Mouse (Mus musculus): Measurements from ENCODE around the gene Adamts3. TPM values are rescaled to one million over a fixed set of nuclear protein-coding genes. Genes with fewer than 3 reads are reported as not detected.

Gene Adamts3
- polyA plus RNA-seq, 1 experiment: 0.37 TPM

GRCm38 (mm10) chr5:89777411-89777810, 105.7 kb downstream of the Adamts3 start:
- no peaks in the 10 kb centered on the region for H3K27me3 ChIP-seq (replicated peaks)
- no peak for TF ChIP-seq GATA1 (IDR thresholded peaks at IDR 0.05; ENCODE audit: borderline replicate concordance, low read length)
- no peak for TF ChIP-seq FLI1 (IDR thresholded peaks at IDR 0.05; ENCODE audit: low read length)
- 0 out of 2 replicates have a peak, but pooled peaks cover 4% of the 10 kb centered on the region for H3K4me1 ChIP-seq
- H3K36me3 ChIP-seq (replicated peaks; ENCODE audit: low read length): no peaks in the 10 kb centered on the region
- H3K9me3 ChIP-seq: no peaks in the 10 kb centered on the region; the same call in 1 of the 2 replicates
- no peak overlapping the region for H3K4me3 ChIP-seq (replicated peaks)

GRCm38 (mm10) chr5:89770655-89771355, 112.3 kb downstream of the Adamts3 start:
- no peak overlapping the region for H3K4me3 ChIP-seq (replicated peaks)
- H3K9me3 ChIP-seq: no peaks in the 10 kb centered on the region
- no peaks in the 10 kb centered on the region for H3K36me3 ChIP-seq (replicated peaks; ENCODE audit: low read length)
- TF ChIP-seq FLI1 (IDR thresholded peaks at IDR 0.05; ENCODE audit: low read length) (no peak), GATA1 (IDR thresholded peaks at IDR 0.05; ENCODE audit: borderline replicate concordance, low read length) (no peak)
- no peaks in the 10 kb centered on the region for H3K4me1 ChIP-seq
- no peaks in the 10 kb centered on the region for H3K27me3 ChIP-seq (replicated peaks)

- Histone ChIP-seq H3K9me3 (no peaks in the 10 kb centered on the region), H3K27me3 (replicated peaks) (no peaks in the 10 kb centered on the region), H3K36me3 (replicated peaks; ENCODE audit: low read length) (no peaks in the 10 kb centered on the region), H3K4me3 (replicated peaks) (no peak overlapping the region), H3K4me1 (peaks cover 9% of the 10 kb centered on the region; the same call in 1 of the 2 replicates)
- no peak for TF ChIP-seq GATA1 (IDR thresholded peaks at IDR 0.05; ENCODE audit: borderline replicate concordance, low read length)
- no peak for TF ChIP-seq FLI1 (IDR thresholded peaks at IDR 0.05; ENCODE audit: low read length)
Observed at GRCm38 (mm10) chr5:89763189-89764187, 119.6 kb downstream of the Adamts3 start.

DNA sequence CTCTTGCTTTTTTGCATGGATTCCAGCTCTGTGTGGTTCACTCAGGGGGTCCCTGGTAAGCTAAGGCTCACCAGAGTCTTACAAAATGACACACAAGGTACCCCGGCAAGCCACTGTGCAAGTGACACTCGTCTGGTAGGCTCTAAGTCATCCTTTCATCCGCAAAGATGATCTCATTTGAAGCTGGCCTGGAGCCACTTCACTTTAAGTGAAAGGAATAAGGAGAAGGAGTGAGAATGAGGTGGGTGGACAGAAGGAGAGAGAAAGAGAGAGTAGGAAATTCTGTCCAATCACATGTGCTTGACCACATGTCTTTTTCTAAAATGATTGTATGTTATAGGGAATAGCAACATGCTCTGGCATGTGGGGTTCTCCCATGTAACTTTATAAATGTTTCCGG, 122.8 kb downstream of the Adamts3 start:
- no peaks in the 10 kb centered on the region for H3K36me3 ChIP-seq (replicated peaks; ENCODE audit: low read length)
- H3K27me3 ChIP-seq (replicated peaks): no peaks in the 10 kb centered on the region
- peaks cover 9% of the 10 kb centered on the region; the same call in 1 of the 2 replicates for H3K4me1 ChIP-seq
- no peak for TF ChIP-seq FLI1 (IDR thresholded peaks at IDR 0.05; ENCODE audit: low read length)
- no peak overlapping the region for H3K4me3 ChIP-seq (replicated peaks)
- peaks cover 11% of the 10 kb centered on the region for H3K9me3 ChIP-seq

- H3K4me3 ChIP-seq (replicated peaks): no peak overlapping the region
- no peaks in the 10 kb centered on the region for H3K27me3 ChIP-seq (replicated peaks)
- TF ChIP-seq GATA1 (IDR thresholded peaks at IDR 0.05; ENCODE audit: borderline replicate concordance, low read length): no peak
- no peak for TF ChIP-seq FLI1 (IDR thresholded peaks at IDR 0.05; ENCODE audit: low read length)
- H3K36me3 ChIP-seq (replicated peaks; ENCODE audit: low read length): no peaks in the 10 kb centered on the region
- peaks cover 9% of the 10 kb centered on the region for H3K4me1 ChIP-seq
- H3K9me3 ChIP-seq: peaks cover 19% of the 10 kb centered on the region
Observed at GRCm38 (mm10) chr5:89751836-89752235, 131.3 kb downstream of the Adamts3 start.

- no peaks in the 10 kb centered on the region for H3K27me3 ChIP-seq (replicated peaks)
- no peaks in the 10 kb centered on the region for H3K36me3 ChIP-seq (replicated peaks; ENCODE audit: low read length)
- H3K4me1 ChIP-seq: peaks cover 9% of the 10 kb centered on the region
- TF ChIP-seq FLI1 (IDR thresholded peaks at IDR 0.05; ENCODE audit: low read length): no peak
- TF ChIP-seq GATA1 (IDR thresholded peaks at IDR 0.05; ENCODE audit: borderline replicate concordance, low read length): no peak
- peaks cover 8% of the 10 kb centered on the region; the same call in 1 of the 2 replicates for H3K9me3 ChIP-seq
- no peak overlapping the region for H3K4me3 ChIP-seq (replicated peaks)
Observed at GRCm38 (mm10) chr5:89748185-89748884, 134.8 kb downstream of the Adamts3 start.

GRCm38 (mm10) chr5:89747149-89747659, 135.9 kb downstream of the Adamts3 start:
- no peaks in the 10 kb centered on the region for H3K27me3 ChIP-seq (replicated peaks)
- H3K4me1 ChIP-seq: peaks cover 9% of the 10 kb centered on the region
- TF ChIP-seq GATA1 (IDR thresholded peaks at IDR 0.05; ENCODE audit: borderline replicate concordance, low read length) (no peak), FLI1 (IDR thresholded peaks at IDR 0.05; ENCODE audit: low read length) (no peak)
- peaks cover 8% of the 10 kb centered on the region; the same call in 1 of the 2 replicates for H3K9me3 ChIP-seq
- H3K36me3 ChIP-seq (replicated peaks; ENCODE audit: low read length): no peaks in the 10 kb centered on the region
- H3K4me3 ChIP-seq (replicated peaks): no peak overlapping the region

DNA sequence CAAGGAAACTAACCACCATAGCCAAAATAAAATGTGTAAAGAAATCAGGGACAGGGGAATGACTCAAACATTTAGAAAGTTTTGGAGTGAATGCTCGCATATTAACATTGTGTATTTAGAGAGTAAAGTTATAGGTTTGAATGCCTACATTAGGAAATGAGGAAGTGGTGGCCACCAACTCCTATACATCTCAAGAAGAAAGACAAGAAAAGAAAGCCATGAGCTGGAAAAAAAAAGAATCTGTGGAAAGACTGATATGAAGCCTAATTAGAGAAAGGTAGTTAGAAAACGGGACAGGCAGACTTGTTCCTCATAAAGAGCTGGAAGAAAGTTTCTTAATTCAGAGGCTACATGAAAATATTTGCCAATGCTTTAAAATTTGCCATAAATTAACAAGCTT, 138.0 kb downstream of the Adamts3 start:
- Histone ChIP-seq H3K27me3 (replicated peaks) (no peaks in the 10 kb centered on the region), H3K36me3 (replicated peaks; ENCODE audit: low read length) (no peaks in the 10 kb centered on the region), H3K4me3 (replicated peaks) (no peak overlapping the region), H3K4me1 (peaks cover 9% of the 10 kb centered on the region), H3K9me3 (0 out of 2 replicates have a peak, but pooled peaks cover 3% of the 10 kb centered on the region)
- TF ChIP-seq GATA1 (IDR thresholded peaks at IDR 0.05; ENCODE audit: borderline replicate concordance, low read length) (no peak), FLI1 (IDR thresholded peaks at IDR 0.05; ENCODE audit: low read length) (no peak)

DNA sequence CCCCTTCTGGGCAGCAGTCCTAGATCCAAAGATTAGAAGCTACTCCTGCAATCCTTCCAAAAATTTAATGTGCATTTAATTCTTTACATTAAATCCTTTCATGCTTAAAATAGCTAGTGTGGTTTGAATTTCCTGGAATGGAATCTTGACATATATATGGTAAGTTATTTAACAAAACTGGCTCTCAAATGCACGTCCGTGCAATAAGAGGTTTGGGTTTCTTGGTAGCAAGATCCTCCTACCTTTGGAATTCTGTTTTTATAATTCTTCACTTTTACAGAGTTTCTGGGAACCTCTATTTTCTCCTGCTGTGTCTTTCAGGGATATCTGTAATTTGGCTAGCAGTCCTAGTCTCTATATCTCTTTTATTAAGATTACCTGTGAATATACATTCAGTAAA, 148.4 kb downstream of the Adamts3 start:
- Histone ChIP-seq H3K4me3 (replicated peaks) (no peak overlapping the region), H3K9me3 (no peaks in the 10 kb centered on the region), H3K4me1 (no peaks in the 10 kb centered on the region), H3K27me3 (replicated peaks) (no peaks in the 10 kb centered on the region), H3K36me3 (replicated peaks; ENCODE audit: low read length) (no peaks in the 10 kb centered on the region)
- TF ChIP-seq GATA1 (IDR thresholded peaks at IDR 0.05; ENCODE audit: borderline replicate concordance, low read length) (no peak), FLI1 (IDR thresholded peaks at IDR 0.05; ENCODE audit: low read length) (no peak)
